Mouse (Mus musculus): Measurements from ENCODE around the gene Cnot2. TPM values are rescaled to one million over a fixed set of nuclear protein-coding genes. Genes with fewer than 3 reads are reported as not detected.
"Not testable (repeated sequence)": the region's sequence is repeated elsewhere in the genome, so short reads cannot be mapped to it uniquely, and the experiment has no call there.

Cnot2 gene
- polyA plus RNA-seq, 1 experiment from 2014 or later: 138 TPM

DNA sequence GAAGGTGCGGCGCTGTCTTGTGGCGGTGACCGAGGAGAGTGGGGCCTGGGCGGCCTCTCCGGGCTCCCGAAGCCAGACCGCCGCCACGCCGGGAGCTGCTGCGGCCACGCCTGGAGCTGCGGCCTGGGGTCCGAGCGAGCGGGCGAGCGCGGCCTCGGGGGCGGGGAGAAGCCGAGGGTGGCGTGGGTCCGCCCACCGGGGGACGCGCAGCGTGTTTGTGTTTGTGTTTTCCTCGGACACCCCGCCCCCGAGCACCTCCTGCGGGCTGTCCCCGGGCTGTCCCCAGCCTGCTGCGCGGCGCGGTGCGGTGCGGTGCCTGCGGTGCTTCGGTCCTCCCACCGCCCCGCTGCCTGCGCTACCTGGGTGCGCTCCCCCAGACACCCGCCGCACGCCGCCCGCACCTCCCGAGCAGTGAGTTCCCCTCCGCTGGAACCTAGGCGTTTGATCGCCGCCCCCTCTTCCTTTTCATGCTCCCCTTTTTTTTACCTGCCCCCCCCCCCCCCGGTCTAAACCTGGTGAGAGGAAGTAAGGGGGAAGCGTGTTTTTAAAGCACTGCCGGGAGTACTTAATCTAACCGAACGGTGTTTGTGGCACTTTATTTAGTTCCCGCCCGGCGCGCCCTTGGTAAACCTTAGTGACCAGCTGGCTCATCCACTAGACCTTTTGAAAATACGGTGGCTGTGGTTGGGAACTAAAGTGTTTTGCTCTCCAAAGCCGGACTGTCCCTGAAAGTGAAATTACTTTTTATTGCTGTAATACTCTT is 589 bp upstream of the Cnot2 start:
- no peaks in the 10 kb centered on the region for H3K36me3 ChIP-seq (ENCODE audit: control insufficient read depth, insufficient read depth, low read length)
- H3K4me1 ChIP-seq (replicated peaks; ENCODE audit: control insufficient read depth, insufficient read depth, low read length): no peaks in the 10 kb centered on the region
- ATAC-seq (ENCODE audit: low FRiP score) (peak; percentile 86), DNase-seq (ENCODE audit: low spot score) (peak; percentile 75)
- H3K27me3 ChIP-seq (ENCODE audit: control insufficient read depth, insufficient read depth, low read length): no peaks in the 10 kb centered on the region
- no peaks in the 10 kb centered on the region for H3K9me3 ChIP-seq (ENCODE audit: control insufficient read depth, low read length)
- peak overlapping the region; percentile 98 for H3K27ac ChIP-seq (ENCODE audit: low read depth, low read length)
- H3K9ac ChIP-seq (ENCODE audit: low read depth, low read length): peak overlapping the region; percentile 95
- H3K4me2 ChIP-seq (replicated peaks; ENCODE audit: low read depth, low read length): peak overlapping the region; percentile 67
- H3K4me3 ChIP-seq (ENCODE audit: low read depth, low read length): peak overlapping the region; percentile 96
- WGBS: under 1% methylated on average over 58 of the region's 67 CpGs

DNA sequence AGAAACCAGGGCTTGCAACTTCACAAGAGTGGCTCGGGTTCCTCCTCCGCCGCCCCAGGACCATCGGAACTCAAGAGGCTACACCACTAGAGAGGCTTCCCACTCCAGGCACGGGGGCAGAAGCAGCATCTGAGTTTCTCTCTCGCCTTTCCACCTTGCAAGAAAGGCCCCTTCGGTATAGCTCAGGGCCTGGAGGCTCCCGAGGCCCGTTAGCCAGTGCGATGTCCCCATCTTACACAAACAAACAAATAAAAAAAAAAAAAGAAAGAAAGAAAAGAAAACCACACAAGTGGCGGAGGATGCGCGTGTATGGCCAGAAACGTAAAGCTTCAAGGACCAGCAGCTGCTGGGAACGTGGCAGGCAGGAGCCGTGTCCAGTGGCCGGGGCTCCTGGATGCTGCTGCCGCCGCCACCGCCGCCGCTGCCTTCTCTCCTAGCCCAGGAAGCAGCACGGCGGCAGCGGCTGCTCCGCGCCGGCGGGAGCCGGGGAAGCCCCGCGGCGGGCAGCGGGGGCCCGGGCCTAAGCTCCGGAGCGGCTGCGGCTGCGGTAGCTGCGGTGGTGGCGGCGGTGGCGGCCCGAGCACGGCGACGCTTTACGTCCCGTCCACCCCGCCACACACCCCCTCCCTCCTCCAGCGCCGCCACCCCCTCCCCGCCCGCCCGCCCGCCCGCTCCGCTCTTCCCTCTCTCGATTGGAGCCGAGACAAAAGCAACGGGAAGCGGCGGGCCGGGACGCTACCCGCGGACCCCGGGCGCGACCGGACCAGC is 536 bp downstream of the Cnot2 start:
- peak overlapping the region; percentile 95 for H3K9ac ChIP-seq (ENCODE audit: low read depth, low read length)
- H3K36me3 ChIP-seq (ENCODE audit: control insufficient read depth, insufficient read depth, low read length): no peaks in the 10 kb centered on the region
- peak overlapping the region; percentile 96 for H3K4me3 ChIP-seq (ENCODE audit: low read depth, low read length)
- H3K4me1 ChIP-seq (replicated peaks; ENCODE audit: control insufficient read depth, insufficient read depth, low read length): no peaks in the 10 kb centered on the region
- H3K4me2 ChIP-seq (replicated peaks; ENCODE audit: low read depth, low read length): peak overlapping the region; percentile 67
- H3K27ac ChIP-seq (ENCODE audit: low read depth, low read length): peak overlapping the region; percentile 98
- ATAC-seq (ENCODE audit: low FRiP score) (peak; percentile 85), DNase-seq (ENCODE audit: low spot score) (peak; percentile 72)
- no peaks in the 10 kb centered on the region for H3K27me3 ChIP-seq (ENCODE audit: control insufficient read depth, insufficient read depth, low read length)
- H3K9me3 ChIP-seq (ENCODE audit: control insufficient read depth, low read length): no peaks in the 10 kb centered on the region
- 2% methylated on average over 22 of the region's 71 CpGs for WGBS

DNA sequence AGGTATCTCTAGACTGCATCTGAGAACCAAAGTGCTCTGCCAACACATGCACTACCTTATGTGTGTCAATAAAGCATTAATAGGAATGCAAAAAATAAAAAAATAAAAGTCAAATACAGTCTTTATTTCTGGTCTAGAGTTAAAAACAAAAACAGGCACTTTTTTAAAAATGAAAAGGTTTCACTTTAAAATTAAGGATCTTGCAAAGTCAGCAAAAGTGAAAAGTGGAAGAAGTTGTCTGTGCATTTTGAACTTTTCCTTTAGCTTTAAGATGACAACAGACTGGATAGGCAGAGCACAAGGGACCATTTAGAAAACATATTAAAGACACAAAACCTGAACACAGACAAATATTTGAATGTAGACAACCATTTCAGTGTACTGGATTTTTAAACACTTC is 1.8 kb downstream of the Cnot2 start:
- ATAC-seq (ENCODE audit: low FRiP score) (no peak), DNase-seq (ENCODE audit: low spot score) (no peak)
- 0 out of 2 replicates have a peak overlapping the region, but pooled peaks have one; percentile 6 for H3K4me3 ChIP-seq (ENCODE audit: low read depth, low read length)
- H3K27me3 ChIP-seq (ENCODE audit: control insufficient read depth, insufficient read depth, low read length): no peaks in the 10 kb centered on the region
- no peak overlapping the region for H3K27ac ChIP-seq (ENCODE audit: low read depth, low read length)
- no peaks in the 10 kb centered on the region for H3K9me3 ChIP-seq (ENCODE audit: control insufficient read depth, low read length)
- no peaks in the 10 kb centered on the region for H3K36me3 ChIP-seq (ENCODE audit: control insufficient read depth, insufficient read depth, low read length)
- no peaks in the 10 kb centered on the region for H3K4me1 ChIP-seq (replicated peaks; ENCODE audit: control insufficient read depth, insufficient read depth, low read length)
- no peak overlapping the region; the same call in 1 of the 2 replicates for H3K4me2 ChIP-seq (replicated peaks; ENCODE audit: low read depth, low read length)
- no peak overlapping the region for H3K9ac ChIP-seq (ENCODE audit: low read depth, low read length)

DNA sequence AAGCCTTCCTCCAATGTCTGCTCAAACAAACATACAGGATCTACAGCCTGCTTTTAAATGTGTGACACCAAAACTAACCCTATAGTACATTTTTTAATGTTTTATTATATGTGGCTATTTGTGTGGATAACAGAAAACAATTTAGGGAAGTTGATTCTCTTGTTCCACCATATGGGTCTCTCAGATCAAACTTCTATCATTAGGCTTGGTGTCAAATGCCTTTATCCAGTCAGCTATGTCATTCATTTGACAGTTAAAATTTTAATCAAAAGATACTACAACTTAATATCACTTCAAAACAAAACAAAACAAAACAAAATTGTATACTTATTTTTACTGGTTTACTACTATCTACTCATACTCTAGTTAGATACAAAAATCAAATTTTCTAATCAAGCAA is 2.9 kb downstream of the Cnot2 start:
- H3K4me1 ChIP-seq (replicated peaks; ENCODE audit: control insufficient read depth, insufficient read depth, low read length): no peaks in the 10 kb centered on the region
- ATAC-seq (ENCODE audit: low FRiP score): no peak
- no peaks in the 10 kb centered on the region for H3K27me3 ChIP-seq (ENCODE audit: control insufficient read depth, insufficient read depth, low read length)
- no peak overlapping the region for H3K4me2 ChIP-seq (replicated peaks; ENCODE audit: low read depth, low read length)
- H3K4me3 ChIP-seq (ENCODE audit: low read depth, low read length): no peak overlapping the region
- DNase-seq (ENCODE audit: low spot score): no peak
- H3K9me3 ChIP-seq (ENCODE audit: control insufficient read depth, low read length): no peaks in the 10 kb centered on the region
- no peaks in the 10 kb centered on the region for H3K36me3 ChIP-seq (ENCODE audit: control insufficient read depth, insufficient read depth, low read length)
- no peak overlapping the region for H3K27ac ChIP-seq (ENCODE audit: low read depth, low read length)
- H3K9ac ChIP-seq (ENCODE audit: low read depth, low read length): no peak overlapping the region

DNA sequence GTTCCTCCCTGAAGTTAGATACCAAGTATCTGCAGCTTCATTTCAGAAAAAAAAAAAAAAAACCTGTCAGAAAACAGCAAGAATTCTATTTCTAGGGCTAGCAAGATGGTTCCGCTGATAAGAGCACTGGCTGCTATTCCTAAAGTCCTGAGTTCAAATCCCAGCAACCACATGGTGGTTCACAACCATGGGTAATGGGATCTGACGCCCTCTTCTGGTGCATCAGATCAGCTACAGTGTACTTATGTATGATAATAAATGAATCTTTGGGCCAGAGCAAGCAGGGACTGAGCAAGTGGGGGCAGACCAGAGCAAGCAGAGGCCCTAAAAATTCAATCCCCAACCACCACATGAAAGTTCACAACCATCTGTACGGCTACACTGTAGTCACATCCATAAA is 4.1 kb downstream of the Cnot2 start:
- no peak for ATAC-seq (ENCODE audit: low FRiP score)
- no peaks in the 10 kb centered on the region for H3K36me3 ChIP-seq (ENCODE audit: control insufficient read depth, insufficient read depth, low read length)
- no peak overlapping the region for H3K27ac ChIP-seq (ENCODE audit: low read depth, low read length)
- H3K4me1 ChIP-seq (replicated peaks; ENCODE audit: control insufficient read depth, insufficient read depth, low read length): no peaks in the 10 kb centered on the region
- DNase-seq (ENCODE audit: low spot score): no peak
- no peak overlapping the region for H3K4me2 ChIP-seq (replicated peaks; ENCODE audit: low read depth, low read length)
- WGBS: 82% methylated on average over 3 of the region's 3 CpGs
- no peak overlapping the region for H3K9ac ChIP-seq (ENCODE audit: low read depth, low read length)
- no peaks in the 10 kb centered on the region for H3K9me3 ChIP-seq (ENCODE audit: control insufficient read depth, low read length)
- H3K27me3 ChIP-seq (ENCODE audit: control insufficient read depth, insufficient read depth, low read length): no peaks in the 10 kb centered on the region
- H3K4me3 ChIP-seq (ENCODE audit: low read depth, low read length): no peak overlapping the region

DNA sequence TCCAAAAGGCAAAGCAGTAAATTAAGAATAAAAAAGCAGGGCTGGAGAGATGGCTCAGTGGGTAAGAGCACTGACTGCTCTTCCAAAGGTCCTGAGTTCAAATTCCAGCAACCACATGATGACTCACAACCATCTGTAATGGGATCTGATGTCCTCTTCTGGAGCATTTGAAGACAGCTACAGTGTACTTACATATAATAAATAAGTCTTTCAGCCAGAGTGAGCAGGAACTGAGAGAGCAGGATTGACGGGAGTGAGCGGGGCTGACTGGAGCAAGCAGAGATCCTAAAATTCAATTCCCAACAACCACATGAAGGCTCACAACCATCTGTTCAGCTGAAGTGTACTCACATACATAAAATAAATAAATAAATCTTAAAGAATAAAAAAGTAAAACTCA is 5.2 kb downstream of the Cnot2 start:
- not testable (repeated sequence) for H3K9ac ChIP-seq (ENCODE audit: low read depth, low read length); H3K4me2 ChIP-seq (replicated peaks; ENCODE audit: low read depth, low read length); DNase-seq (ENCODE audit: low spot score); H3K9me3 ChIP-seq (ENCODE audit: control insufficient read depth, low read length); H3K27me3 ChIP-seq (ENCODE audit: control insufficient read depth, insufficient read depth, low read length); H3K36me3 ChIP-seq (ENCODE audit: control insufficient read depth, insufficient read depth, low read length); ATAC-seq (ENCODE audit: low FRiP score); H3K27ac ChIP-seq (ENCODE audit: low read depth, low read length); H3K4me3 ChIP-seq (ENCODE audit: low read depth, low read length); H3K4me1 ChIP-seq (replicated peaks; ENCODE audit: control insufficient read depth, insufficient read depth, low read length)
- 91% methylated on average over 2 of the region's 2 CpGs for WGBS

DNA sequence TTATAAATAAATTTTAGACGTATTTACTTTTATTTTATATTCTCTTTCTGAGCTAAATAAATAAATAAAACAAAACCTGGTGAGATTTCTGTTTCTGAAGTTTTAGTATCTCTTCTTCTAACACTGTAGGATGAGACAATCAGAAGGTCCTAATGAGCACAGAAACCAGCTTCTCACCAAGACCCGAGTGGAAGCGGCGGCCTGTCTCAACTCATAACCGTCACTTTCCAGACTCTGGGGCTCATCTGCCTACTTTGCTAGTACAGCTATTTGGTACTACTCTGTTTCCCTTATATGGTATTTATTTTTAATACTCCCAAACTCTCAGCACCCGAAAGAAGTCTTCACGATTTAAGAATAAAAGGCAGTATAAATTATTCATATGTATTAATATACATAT is 10.8 kb downstream of the Cnot2 start:
- Histone ChIP-seq H3K9me3 (ENCODE audit: control insufficient read depth, low read length) (no peaks in the 10 kb centered on the region), H3K36me3 (ENCODE audit: control insufficient read depth, insufficient read depth, low read length) (no peaks in the 10 kb centered on the region), H3K4me2 (replicated peaks; ENCODE audit: low read depth, low read length) (no peak overlapping the region), H3K9ac (ENCODE audit: low read depth, low read length) (no peak overlapping the region), H3K4me1 (replicated peaks; ENCODE audit: control insufficient read depth, insufficient read depth, low read length) (no peaks in the 10 kb centered on the region), H3K27ac (ENCODE audit: low read depth, low read length) (no peak overlapping the region), H3K27me3 (ENCODE audit: control insufficient read depth, insufficient read depth, low read length) (no peaks in the 10 kb centered on the region), H3K4me3 (ENCODE audit: low read depth, low read length) (no peak overlapping the region)
- WGBS: 90% methylated on average over 7 of the region's 7 CpGs
- ATAC-seq (ENCODE audit: low FRiP score): no peak
- no peak for DNase-seq (ENCODE audit: low spot score)

DNA sequence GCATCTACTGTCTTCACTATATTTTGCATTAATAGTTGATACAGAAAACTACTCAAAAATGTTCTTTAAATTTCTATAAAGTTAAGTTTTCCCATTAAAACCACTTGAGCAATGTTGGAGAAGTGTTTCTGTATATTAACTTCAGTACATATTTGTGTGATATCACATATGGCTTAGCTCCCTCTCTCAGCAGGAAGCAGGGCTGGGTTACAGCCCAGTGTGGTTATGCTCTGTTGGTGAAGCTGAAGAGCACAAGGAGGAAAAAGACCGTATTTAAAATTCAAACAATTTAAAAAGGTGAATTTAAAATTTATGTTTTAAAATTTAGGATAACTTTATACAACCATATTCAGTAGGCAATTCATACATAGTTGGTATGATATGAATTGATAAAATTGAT is 12.8 kb downstream of the Cnot2 start:
- WGBS: 63% methylated on average over 1 of the region's 1 CpGs
- H3K9ac ChIP-seq (ENCODE audit: low read depth, low read length): no peak overlapping the region
- H3K27me3 ChIP-seq (ENCODE audit: control insufficient read depth, insufficient read depth, low read length): no peaks in the 10 kb centered on the region
- no peak overlapping the region for H3K27ac ChIP-seq (ENCODE audit: low read depth, low read length)
- H3K4me2 ChIP-seq (replicated peaks; ENCODE audit: low read depth, low read length): no peak overlapping the region
- H3K36me3 ChIP-seq (ENCODE audit: control insufficient read depth, insufficient read depth, low read length): no peaks in the 10 kb centered on the region
- DNase-seq (ENCODE audit: low spot score) (no peak), ATAC-seq (ENCODE audit: low FRiP score) (no peak)
- no peaks in the 10 kb centered on the region for H3K4me1 ChIP-seq (replicated peaks; ENCODE audit: control insufficient read depth, insufficient read depth, low read length)
- H3K9me3 ChIP-seq (ENCODE audit: control insufficient read depth, low read length): no peaks in the 10 kb centered on the region
- no peak overlapping the region for H3K4me3 ChIP-seq (ENCODE audit: low read depth, low read length)

Data from hindbrain, embryonic 11.5 days (tissue).